Mouse (Mus musculus): ENCODE data around the gene Rptor. TPM values are rescaled to one million over a fixed set of nuclear protein-coding genes. Genes with fewer than 3 reads are reported as not detected.

Rptor gene
- total RNA-seq, 2 experiments from 2014 or later = 63.1 to 64.1 TPM

- no peak for DNase-seq (ENCODE audit: low spot score in 2 of 2)
Measured at GRCm38 (mm10) chr11:119685910-119686659, 83.4 kb downstream of the Rptor start.

GRCm38 (mm10) chr11:119687316-119687715 lies 84.6 kb downstream of the Rptor start:
- DNase-seq (ENCODE audit: low spot score in 2 of 2) = no peak

GRCm38 (mm10) chr11:119687966-119688365 lies 85.3 kb downstream of the Rptor start:
- DNase-seq (ENCODE audit: low spot score in 2 of 2) = no peak

- DNase-seq (ENCODE audit: low spot score in 2 of 2) = no peak
Measured at GRCm38 (mm10) chr11:119689936-119690335, 87.2 kb downstream of the Rptor start.

DNA sequence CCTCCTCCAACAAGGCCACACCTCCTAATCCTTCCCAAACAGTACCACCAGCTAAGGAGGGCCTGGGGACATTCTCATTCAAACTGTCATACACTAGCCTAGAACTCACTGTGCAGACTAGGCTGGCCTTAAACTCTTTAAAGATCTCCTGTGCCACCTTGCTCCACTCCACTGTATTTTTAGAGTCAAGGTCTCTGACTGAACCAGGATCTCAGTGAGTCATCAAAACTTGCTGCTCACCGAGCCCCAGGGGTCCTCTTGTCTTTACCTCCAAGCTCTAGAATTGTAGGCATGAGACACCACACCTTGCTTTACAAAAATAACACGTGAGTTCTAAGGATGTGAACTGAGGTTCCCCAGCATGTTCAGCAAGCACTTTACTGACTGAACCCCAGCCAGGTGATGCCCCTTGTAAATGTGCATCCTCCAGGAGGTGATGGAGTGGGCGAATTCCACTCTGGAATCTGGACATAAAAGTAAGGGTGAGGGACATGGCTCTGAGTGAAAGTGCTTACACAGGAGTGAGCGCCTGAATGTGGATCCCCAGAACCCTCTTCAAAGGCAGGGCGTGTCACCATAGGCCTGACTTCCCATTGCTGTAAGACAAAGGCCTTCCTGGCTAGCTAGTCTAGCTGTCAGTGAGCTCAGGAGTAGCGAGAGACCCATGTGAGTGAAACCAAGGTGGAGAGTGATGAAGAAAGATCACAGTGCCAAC lies 89.6 kb downstream of the Rptor start:
- DNase-seq (ENCODE audit: low spot score in 2 of 2) = no peak

- DNase-seq (ENCODE audit: low spot score in 2 of 2) = no peak
Measured at GRCm38 (mm10) chr11:119692911-119693261, 90.2 kb downstream of the Rptor start.

GRCm38 (mm10) chr11:119694146-119694860 lies 91.6 kb downstream of the Rptor start:
- DNase-seq (ENCODE audit: low spot score in 2 of 2) = no peak

DNA sequence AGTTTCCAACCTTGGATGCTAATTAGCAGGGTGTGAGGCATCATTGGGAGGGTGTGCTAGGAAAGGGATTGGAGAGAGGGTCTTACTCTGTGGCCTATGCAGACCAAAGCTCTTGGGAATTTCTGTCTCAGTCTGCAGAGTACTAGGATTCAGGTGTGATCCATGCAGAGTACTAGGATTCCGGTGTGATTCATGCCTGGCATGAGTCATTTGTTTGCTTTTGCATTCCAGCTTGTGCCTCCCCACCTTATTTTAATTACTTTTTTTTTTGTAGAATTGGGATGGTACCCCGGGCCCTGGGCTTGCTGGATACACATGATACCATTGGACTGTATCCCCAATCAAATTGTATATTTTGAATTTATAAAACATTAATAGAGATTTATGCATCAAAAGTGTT lies 93.7 kb downstream of the Rptor start:
- no peak for DNase-seq (ENCODE audit: low spot score in 2 of 2)

GRCm38 (mm10) chr11:119705381-119706066 lies 102.8 kb downstream of the Rptor start:
- no peak for DNase-seq (ENCODE audit: low spot score in 2 of 2)

DNA sequence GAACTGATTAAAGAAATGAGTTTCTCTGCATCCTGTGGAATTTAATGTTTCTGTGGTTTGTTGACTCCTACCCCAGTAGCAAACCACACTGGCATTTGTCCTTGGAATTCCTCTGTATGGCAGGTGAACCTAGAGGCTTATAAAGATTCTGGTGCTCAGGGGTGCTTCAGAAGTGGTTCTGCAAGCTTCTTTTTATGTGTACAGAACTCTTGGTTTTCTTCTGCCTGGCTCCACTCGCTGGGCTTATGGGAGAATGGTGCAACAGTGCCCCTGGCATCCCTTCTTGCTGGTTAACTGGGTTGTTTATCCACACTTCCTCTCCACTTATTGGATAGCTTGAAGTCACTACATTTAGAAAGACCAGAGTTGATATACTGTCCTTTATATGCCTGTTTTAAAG lies 104.6 kb downstream of the Rptor start:
- no peak for DNase-seq (ENCODE audit: low spot score in 2 of 2)

GRCm38 (mm10) chr11:119709239-119709638 lies 106.5 kb downstream of the Rptor start:
- no peak for DNase-seq (ENCODE audit: low spot score in 2 of 2)

- no peak for DNase-seq (ENCODE audit: low spot score in 2 of 2)
Measured at GRCm38 (mm10) chr11:119710338-119710737, 107.6 kb downstream of the Rptor start.

- no peak for DNase-seq (ENCODE audit: low spot score in 2 of 2)
Measured at GRCm38 (mm10) chr11:119710822-119711221, 108.1 kb downstream of the Rptor start.

DNA sequence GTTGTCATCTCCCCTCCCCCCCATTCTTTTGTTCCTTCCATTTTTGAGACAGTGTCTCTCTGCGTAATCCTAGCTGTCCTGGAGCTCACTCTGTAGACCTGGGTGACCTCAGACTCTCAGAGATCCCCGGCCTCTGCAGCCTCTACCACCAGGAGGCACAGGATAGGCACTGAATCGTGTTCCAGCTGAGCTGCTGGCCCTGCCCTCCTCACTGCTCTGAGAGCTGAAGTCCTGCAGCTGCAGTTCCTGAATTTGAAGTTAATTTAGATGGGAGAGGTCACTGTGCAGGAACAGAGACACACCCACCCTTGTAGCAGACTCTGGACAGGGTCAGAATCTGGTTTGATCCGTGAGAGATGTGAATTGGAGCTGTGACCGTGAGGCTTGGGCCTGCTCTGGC lies 112.7 kb downstream of the Rptor start:
- DNase-seq (ENCODE audit: low spot score in 2 of 2) = no peak

GRCm38 (mm10) chr11:119715841-119716596 lies 113.3 kb downstream of the Rptor start:
- no peak for DNase-seq (ENCODE audit: low spot score in 2 of 2)

GRCm38 (mm10) chr11:119718115-119718514 lies 115.4 kb downstream of the Rptor start:
- DNase-seq (ENCODE audit: low spot score in 2 of 2) = no peak

DNA sequence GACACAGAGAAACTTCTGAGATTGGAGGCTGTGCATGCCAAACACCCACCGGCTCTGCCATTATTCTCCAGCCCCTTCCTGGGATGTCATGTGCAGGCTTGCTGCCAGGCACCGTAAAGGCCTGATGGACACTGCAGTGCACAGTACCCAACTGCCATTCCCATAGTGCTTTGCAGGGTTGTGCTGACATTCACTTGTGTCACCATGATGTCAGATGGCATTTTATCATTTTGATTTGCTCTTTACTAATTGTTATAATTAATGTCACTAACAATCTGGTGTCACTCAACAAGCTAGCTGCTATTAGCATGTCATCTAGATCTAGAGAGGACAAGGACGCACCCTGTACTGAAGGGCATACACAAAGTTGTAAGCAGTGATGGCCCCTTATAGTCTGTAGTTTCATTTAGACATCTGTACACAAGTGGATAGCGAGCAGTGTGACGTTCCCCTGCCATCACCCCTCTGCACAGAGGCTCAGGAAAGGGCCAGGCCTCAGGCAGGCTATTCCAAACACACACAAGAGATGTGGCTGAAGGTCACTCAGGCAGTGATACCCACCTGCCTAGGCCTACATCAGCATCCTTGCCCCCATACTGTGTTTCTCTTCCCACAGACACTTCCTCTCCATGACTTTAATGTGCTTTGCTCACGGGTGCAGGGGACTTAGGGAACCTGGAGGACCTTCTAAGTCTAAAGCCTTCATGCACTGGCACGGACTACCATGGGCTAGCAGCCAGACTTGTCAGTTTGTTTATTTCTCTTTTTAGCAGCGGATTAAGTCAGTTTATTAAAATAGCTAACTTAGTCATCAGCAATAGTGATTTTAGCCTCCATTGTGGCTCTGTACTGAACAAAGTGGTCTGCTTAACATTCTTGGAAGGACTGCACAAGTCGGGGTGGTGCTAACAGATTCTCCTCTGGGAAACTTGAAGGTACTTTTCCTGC lies 117.7 kb downstream of the Rptor start:
- no peak for DNase-seq (ENCODE audit: low spot score in 2 of 2)

DNA sequence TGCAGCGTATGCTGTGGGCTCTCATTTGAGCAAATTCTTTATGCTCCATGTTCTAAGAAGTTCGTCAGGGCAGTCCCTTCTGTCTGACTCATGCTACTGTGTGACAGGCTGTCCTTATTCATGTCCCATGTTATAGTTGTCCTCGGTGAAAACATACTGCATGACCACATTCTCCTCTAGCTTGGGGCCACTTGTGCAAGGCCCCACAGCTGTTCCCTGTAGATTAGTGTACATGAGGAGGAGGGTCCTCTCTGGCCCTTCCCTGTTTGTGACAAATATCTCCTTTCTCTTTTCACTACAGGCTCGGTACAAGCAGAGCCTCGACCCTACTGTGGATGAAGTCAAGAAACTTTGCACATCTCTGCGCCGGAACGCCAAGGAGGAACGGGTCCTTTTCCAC lies 122.0 kb downstream of the Rptor start:
- DNase-seq (ENCODE audit: low spot score in 2 of 2) = no peak

GRCm38 (mm10) chr11:119731382-119731781 lies 128.7 kb downstream of the Rptor start:
- no peak for DNase-seq (ENCODE audit: low spot score in 2 of 2)

DNA sequence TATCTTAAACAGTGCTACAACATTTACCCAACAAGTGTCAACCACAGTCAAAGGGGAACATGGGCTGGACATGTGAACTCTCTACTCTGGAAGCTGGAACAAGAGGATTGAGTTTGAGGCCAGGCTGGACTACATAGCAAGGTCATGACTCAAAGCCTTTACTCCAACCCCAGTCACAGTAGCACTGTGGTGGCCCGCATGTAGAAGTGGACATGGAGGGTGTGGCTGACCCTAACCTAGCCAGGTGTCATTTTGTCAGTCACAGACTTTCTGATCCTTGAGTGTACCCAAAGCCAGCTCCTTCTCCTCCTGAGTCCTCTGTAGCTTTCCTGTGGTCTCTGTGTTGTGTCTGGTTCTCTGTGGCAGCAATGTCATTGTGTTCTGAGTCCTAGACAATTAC lies 129.7 kb downstream of the Rptor start:
- DNase-seq (ENCODE audit: low spot score in 2 of 2) = no peak

All from left cerebral cortex, adult 18-20 months (tissue).